Comparison of ENCODE assay signal across 20 mouse cellular contexts in genomic region chr1:194032603-194033002, GRCm38 (mm10).
"Had no signal": no experiment of that assay in that cellular context is flagged by ENCODE, and none has a peak within 500 bp of the region (broad histone marks: within the 10 kb centered on the region; RNA-seq: fewer than 3 reads in every experiment).

No protein-coding gene starts in this region.

- DNase-seq: liver, postnatal 0 days; lung, adult 2 months; lung, postnatal 14 days; lung, postnatal 36 days; retina, postnatal 1 day; right cerebral cortex, adult 18-20 months; thymus, adult 18-20 months; thymus, postnatal 14 days; thymus, postnatal 36 days had no signal

- H3K27me3 ChIP-seq: lung, embryonic 15.5 days; midbrain, embryonic 13.5 days; midbrain, embryonic 15.5 days; neural tube, embryonic 13.5 days; neural tube, embryonic 15.5 days; stomach, embryonic 15.5 days had no signal

- H3K36me3 ChIP-seq: lung, embryonic 15.5 days; midbrain, embryonic 13.5 days; midbrain, embryonic 15.5 days; neural tube, embryonic 13.5 days; neural tube, embryonic 15.5 days; stomach, embryonic 15.5 days had no signal

- H3K9me3 ChIP-seq: lung, embryonic 15.5 days; midbrain, embryonic 13.5 days; midbrain, embryonic 15.5 days; neural tube, embryonic 13.5 days; neural tube, embryonic 15.5 days; stomach, embryonic 15.5 days had no signal

- ATAC-seq: liver, postnatal 0 days; lung, postnatal 0 days; midbrain, embryonic 13.5 days; midbrain, embryonic 15.5 days had no signal

- H3K4me1 ChIP-seq: lung, embryonic 15.5 days; megakaryocyte, embryonic 14.5 days; stomach, embryonic 15.5 days had no signal

- H3K4me2 ChIP-seq: lung, embryonic 15.5 days; midbrain, embryonic 11.5 days; midbrain, embryonic 13.5 days; midbrain, embryonic 15.5 days; neural tube, embryonic 13.5 days; neural tube, embryonic 15.5 days; stomach, embryonic 15.5 days had no signal

- H3K27ac ChIP-seq: lung, embryonic 15.5 days; macrophage; midbrain, embryonic 13.5 days; midbrain, embryonic 15.5 days; neural tube, embryonic 13.5 days; neural tube, embryonic 15.5 days; stomach, embryonic 15.5 days; stomach, postnatal 0 days had no signal

- H3K4me3 ChIP-seq: lung, embryonic 15.5 days; megakaryocyte, embryonic 14.5 days; midbrain, embryonic 13.5 days; midbrain, embryonic 15.5 days; neural tube, embryonic 13.5 days; neural tube, embryonic 15.5 days; stomach, embryonic 15.5 days had no signal

- H3K9ac ChIP-seq: liver, postnatal 0 days; lung, embryonic 15.5 days; midbrain, embryonic 13.5 days; midbrain, embryonic 15.5 days; neural tube, embryonic 13.5 days; neural tube, embryonic 15.5 days; stomach, embryonic 15.5 days had no signal
